Mouse (Mus musculus) CD4-positive helper T cell, adult 2 months (primary cell): ENCODE results near the gene Samd4b.

Experiments
- DNase-seq: peaks from one replicate; pipeline ENCODE4 v3.0.0-alpha.2; 2012; ENCODE audit warnings: low read depth, missing footprints, low spot score

Samd4b gene

DNA sequence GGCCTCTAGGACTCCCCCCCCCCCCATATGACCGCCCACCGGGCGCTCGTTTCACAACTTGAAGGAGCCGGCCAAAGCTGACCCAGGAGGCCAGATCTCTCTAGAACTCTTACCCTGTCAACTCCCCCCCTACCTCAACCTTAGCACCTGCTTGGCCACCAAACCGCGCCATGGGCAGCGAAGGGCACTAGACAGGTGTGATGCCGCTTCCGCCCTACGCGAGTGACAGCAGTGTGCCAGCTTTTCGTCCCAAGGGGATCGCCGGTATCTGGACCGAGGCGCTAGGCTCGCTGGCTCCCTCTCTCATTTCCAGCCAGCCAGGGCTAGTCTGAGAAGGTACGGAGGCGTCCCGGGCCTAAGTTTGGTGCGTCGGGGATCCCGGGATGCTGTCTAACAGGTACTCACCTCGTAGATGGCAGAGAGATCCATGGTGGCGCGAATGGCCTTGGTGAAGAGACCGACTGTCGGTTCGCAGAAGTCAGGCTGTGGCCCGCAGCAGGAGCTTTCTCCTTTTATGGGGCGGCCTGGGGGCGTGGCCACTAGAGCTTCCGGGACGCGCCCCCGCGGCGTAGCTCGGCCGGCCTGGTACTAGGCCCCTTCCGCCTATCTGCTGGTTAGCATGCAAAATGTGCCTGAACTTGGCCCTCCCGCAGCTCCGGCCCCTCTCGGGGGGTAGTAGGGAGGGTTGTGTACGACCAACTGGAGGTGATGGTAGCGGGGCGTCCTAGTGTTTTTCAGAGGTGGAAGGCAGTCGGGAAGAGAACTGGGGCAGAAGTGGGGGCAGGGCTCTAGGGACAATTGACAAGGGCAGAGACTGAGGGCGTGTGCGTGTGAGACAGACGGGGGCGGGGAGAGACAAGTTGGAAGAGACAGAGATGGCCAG lies 218.9 kb downstream of the Samd4b start:
- peak; percentile 97 for DNase-seq

- DNase-seq = peak; percentile 79
These were observed 219.8 kb downstream of the Samd4b start for GRCm38 (mm10) chr7:28378066-28378690.

DNA sequence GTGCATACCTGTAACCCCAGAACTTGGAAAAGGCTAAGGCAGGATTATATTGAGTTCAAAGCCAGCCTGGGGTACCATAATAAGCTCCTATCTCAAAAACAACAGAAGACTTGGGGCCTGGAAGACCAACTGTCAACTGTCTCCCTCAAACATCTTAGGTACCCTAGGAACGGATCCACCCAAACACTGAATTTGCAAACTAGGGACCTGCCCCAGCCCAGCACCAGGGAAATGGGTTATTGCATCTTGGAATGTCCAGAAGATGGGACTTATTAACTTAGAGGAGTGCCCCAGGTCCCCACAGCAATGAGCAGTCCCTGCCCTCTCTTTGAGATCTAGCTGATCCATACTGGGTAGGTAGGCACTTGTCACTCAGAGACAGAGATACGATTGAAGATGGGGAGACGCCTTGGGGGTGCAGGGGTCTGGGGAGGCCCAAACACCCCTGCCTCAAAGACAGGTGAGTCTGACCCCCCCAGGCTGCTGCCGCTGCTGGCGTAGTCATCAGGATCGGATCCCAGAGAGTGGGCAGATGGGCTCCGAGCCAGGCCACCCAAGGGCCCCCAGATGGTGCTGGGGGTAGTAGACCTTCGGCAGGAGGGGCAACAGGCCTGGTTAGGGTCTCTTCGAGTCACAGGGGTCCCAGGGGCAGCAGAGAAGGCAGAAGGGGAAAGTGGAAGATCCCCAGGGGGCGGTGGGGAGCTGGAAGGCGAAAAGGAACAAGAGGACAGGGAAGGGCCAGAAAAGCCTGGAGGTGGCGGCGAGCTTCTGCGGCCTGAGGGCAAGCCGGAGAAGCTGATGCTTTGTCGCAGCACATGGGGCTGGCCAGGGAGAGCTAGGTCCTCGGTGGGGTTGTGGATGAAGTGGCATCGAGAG lies 220.5 kb downstream of the Samd4b start:
- DNase-seq = peak; percentile 60

GRCm38 (mm10) chr7:28376011-28376771 lies 221.8 kb downstream of the Samd4b start:
- DNase-seq = peak; percentile 90

DNA sequence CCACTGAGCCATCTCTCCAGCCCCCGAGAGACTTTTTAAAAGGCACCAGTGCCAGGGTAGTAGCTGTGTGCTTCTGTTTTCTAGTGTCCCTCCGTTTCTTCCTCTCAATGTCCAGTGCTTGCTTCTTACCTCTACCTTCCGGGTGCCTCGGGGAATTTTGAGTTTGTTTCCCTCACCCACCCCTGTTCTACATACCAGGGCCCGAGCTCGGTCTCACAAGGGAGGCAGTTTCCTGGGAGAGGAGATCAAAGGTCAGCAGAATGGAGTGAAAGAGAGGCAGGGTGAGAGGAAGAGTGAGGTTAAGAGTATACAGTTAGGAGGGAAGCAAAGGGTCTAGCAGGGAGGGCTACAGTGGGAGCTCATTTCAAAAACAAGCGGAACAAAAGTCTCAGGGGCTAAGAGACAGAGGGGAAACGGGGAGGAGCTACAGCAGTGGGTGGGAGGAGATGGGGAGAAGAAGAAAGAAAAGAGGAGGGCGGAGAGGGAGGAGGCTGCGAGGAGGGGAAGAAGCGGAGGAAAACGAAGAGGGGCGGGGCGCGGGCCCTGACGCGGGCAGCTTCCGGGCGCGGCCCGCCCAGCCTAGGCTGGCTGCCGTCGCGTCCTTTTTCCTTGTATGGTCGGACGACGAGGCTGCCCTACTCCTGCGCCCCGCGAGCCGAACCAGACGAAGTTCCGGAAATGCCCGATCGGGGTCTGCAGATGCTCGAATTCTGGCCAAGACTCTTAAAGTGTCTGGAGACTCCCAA lies 222.6 kb downstream of the Samd4b start:
- DNase-seq = peak; percentile 96

- peak; percentile 76 for DNase-seq
These were observed 223.3 kb downstream of the Samd4b start for GRCm38 (mm10) chr7:28374647-28375046.

GRCm38 (mm10) chr7:28373891-28374495 lies 224.0 kb downstream of the Samd4b start:
- DNase-seq = peak; percentile 61

DNA sequence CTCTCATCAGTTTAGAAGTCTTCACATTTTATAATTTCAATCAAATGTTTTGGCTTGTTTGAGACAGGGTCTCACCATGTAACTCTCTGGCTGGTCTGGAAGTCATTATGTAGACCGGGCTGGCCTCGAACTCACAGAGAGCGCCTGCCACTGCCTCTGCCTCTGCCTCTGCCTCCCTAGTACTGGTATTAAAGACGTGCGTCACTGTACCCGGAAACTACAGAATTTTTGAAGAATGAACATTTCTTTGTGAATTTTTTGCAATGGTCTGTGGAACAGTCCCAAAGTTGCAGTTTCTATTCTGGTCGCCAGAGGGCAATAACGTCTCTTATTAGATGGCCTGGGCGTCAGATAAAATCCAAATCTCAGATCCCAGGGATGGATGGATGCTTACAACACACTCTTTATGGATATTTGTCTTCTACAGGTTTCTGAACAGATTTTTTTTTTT lies 224.8 kb downstream of the Samd4b start:
- peak; percentile 93 for DNase-seq

GRCm38 (mm10) chr7:28372251-28373108 lies 225.5 kb downstream of the Samd4b start, which contains the start of gene Plekhg2:
Plekhg2 (minus strand) TSS chr7:28372599.
- DNase-seq = peak; percentile 100

- DNase-seq = peak; percentile 63
These were observed 226.4 kb downstream of the Samd4b start for GRCm38 (mm10) chr7:28371514-28371989.

GRCm38 (mm10) chr7:28370977-28371513 lies 226.9 kb downstream of the Samd4b start:
- DNase-seq = peak; percentile 40

DNA sequence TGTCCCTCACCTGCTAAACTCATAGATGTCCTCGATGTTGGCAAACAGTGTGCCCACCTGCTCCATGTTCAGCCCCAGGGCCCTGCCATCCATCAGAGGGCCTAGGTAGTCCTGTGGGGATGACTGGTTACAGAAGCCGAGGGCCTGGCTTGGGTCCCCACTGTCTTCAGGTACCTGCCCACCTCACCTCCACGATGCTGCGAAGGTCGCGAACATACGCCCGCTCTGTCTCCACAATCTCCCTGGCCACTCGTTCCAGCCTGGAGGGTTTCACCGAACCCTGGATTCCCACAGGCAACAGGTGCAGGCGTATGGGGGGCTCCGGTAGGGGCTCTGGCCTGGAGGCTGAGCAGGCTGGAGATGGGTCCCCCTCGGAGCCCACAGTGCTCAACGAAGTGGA lies 227.9 kb downstream of the Samd4b start:
- no peak for DNase-seq

DNA sequence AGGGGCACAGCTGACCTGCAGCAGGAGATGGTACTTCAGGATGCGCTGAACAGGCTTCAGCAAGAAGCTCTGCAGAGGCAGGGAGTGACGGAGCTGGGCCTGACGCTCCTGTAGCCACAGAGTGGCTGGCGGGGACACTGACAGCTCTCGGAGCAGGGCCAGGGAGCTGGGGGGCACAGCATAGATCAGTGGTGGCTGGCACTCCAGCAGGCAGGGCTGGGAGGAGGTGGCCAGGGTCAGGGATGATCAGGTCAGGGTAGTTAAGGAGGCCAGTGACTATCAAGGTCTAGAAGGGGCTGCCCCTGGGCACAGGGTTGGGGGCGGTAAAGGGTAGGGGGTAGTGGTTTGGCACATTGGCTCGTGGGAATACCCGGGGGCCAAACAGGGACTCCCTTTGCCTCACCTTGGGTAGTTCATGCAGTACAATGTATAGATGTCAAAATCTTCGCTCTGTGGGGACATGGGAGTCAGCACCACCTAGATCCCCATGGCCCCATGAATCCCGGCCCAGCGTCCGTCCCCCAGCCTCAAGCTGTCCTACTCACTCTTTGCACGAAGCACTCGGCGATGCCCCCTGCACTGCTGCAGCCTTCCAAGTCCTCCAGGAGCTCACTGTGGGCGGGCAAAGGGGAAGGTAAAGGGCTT lies 229.5 kb downstream of the Samd4b start:
- DNase-seq = no peak

GRCm38 (mm10) chr7:28367663-28368275 lies 230.2 kb downstream of the Samd4b start:
- DNase-seq = no peak

DNA sequence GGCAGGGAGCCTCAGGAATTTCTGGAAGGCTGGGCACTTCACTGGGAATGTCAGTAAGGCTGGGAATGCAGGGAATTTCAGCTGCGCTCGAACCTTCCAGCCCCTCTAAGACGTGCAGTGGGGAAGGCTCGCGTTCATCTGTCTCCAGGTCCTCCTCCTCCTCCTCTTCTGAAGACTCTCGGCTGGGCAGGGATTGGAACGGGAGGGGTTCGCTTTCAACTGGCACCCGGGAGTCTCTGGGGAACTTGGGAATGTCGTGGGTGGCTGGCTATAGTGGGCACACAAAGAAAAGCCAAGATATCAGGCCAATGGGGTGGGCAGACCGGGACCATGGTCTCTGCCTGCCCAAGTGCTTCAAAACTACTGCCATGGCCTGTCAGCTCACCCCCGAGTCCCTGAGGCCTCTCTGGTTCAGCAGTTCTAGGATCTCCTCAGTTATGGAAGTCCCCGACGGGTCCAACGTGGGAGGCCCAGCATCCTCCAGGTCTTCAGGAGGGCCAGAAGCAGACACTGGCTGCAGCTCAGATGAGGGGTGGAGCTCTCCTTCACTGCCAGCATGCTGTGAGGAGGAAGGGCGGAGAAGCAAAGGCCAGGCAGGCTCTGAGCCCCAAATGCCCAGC lies 235.4 kb downstream of the Samd4b start:
- no peak for DNase-seq

DNA sequence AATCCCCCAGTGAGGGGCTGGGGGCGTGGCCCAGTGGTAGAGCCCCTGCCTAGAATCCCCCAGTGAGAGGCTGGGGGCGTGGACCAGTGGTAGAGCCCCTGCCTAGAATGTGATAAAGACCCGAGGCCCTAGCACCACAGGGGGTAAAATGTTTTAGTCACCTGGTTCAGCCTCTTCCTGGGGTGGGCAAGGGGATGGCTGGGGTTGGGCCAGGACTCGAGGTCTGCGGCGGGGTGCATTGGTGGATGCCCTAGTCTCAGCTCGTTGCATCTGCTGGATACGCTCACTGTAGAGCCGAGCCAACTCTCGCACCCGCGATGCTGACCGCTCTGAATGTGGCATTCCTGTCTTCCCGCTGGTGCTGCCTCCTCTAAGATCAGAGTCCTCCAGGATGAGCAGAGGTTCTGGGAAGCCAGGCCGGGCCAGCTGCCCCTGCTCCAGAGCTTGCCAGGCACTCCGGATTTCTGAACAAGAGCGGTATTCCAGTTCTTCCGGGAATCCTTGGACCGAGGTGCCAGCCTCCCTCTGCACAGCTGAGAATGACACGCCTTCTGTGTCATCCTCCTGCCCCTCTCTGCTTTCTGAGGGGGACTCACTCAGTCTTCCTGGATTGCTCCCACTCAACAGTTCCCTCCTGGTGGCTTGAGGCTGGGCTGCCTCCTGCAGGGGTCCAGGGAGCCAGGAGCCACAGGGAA lies 236.2 kb downstream of the Samd4b start:
- DNase-seq = no peak
